Mouse (Mus musculus) intestine, embryonic 14.5 days (tissue): ENCODE data around the gene Ctdsp2. TPM values are rescaled to one million over a fixed set of nuclear protein-coding genes. Genes with fewer than 3 reads are reported as not detected.
A peak's percentile ranks its signal among the peaks of the same experiment; 100 is the strongest.

Experiments
- ATAC-seq: fragments of 200-750 bp; cut with Nextera tagmentation; replicated peaks from 2 replicates; pipeline ENCODE4 v1.8.0; 2017; ENCODE audit warnings: low read depth, moderate number of reproducible peaks, moderate TSS enrichment, moderate library complexity; ENCODE audit not compliant: low FRiP score, low TSS enrichment
- DNase-seq: peaks from one replicate; pipeline ENCODE4 v3.0.0-alpha.2; 2018; ENCODE audit warnings: low spot score
- H3K27ac ChIP-seq: fragments of 300-500 bp; sonication (generic); 2 replicates; pipeline ENCODE4 v1.5.1; 2014; ENCODE audit warnings: low read depth, mild to moderate bottlenecking, control low read depth
- H3K27me3 ChIP-seq: fragments of 300-500 bp; sonication (generic); replicated peaks from 2 replicates; pipeline ENCODE4 v1.6.1; 2014; ENCODE audit warnings: low read length, control low read depth; ENCODE audit not compliant: control insufficient read depth, insufficient read depth
- H3K36me3 ChIP-seq: fragments of 300-500 bp; sonication (generic); 2 replicates; pipeline ENCODE4 v1.6.1; 2014; ENCODE audit warnings: low read length, control low read depth; ENCODE audit not compliant: control insufficient read depth, insufficient read depth
- H3K4me1 ChIP-seq: fragments of 300-500 bp; sonication (generic); replicated peaks from 2 replicates; pipeline ENCODE4 v1.6.1; 2014; ENCODE audit warnings: low read length, control low read depth, mixed read lengths; ENCODE audit not compliant: control insufficient read depth, insufficient read depth
- H3K4me2 ChIP-seq: fragments of 300-500 bp; sonication (generic); 2 replicates; pipeline ENCODE4 v1.6.1; 2014; ENCODE audit warnings: low read length
- H3K4me3 ChIP-seq: fragments of 300-500 bp; sonication (generic); 2 replicates; pipeline ENCODE4 v1.5.1; 2014; ENCODE audit warnings: low read depth, low read length, control low read depth, mixed read lengths
- H3K9ac ChIP-seq: fragments of 300-500 bp; sonication (generic); 2 replicates; pipeline ENCODE4 v1.6.1; 2014; ENCODE audit warnings: mild to moderate bottlenecking, low read length
- H3K9me3 ChIP-seq: fragments of 300-500 bp; sonication (generic); 2 replicates; pipeline ENCODE4 v1.6.1; 2016; ENCODE audit warnings: low read length, control low read depth; ENCODE audit not compliant: control insufficient read depth
- WGBS: fragments of 180-500 bp; shearing (Covaris S2); extraction: QIAGEN DNeasy Blood & Tissue Kit; methylation state at CpG from one replicate; pipeline ENCODE4 v1.1.7; 2014; 5-methylcytosine and 5-hydroxymethylcytosine counted together
- polyA plus RNA-seq: library from polyadenylated mRNA; unstranded; fragments of >200 nt; fragmentation: Nextera tagmentation; extraction: Ambion mirVana; gene quantifications from 2 replicates; pipeline ENCODE4 v1.2.1, GENCODE M21; 2014

Ctdsp2 gene
- polyA plus RNA-seq, 1 experiment from 2014 or later = 101 TPM

DNA sequence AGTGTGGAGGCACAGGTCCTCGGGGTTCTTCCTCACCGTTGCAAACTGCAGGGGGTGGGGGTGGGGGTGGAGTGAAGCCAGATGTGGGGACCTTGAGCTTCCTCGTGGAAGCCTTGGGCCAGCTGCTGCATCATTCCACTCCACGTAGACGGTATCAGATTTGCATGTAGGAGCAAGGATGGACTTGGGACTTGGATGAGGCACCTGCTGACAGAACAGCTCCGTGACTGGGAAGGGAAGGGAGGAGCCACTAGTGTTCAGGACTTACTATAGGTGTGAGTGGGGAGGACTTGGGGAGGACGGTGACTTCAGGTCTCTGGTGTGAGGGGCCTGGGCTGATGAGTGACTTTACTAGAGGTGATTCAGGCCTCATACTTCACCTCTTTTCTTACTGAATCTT is 5.5 kb upstream of the Ctdsp2 start:
- H3K27me3 ChIP-seq = no peaks in the 10 kb centered on the region
- 21% methylated on average over 7 of the region's 7 CpGs for WGBS
- H3K4me3 ChIP-seq = no peak overlapping the region
- no peak overlapping the region for H3K9ac ChIP-seq
- peak overlapping the region; percentile 87 for H3K27ac ChIP-seq
- no peak overlapping the region for H3K4me2 ChIP-seq
- H3K4me1 ChIP-seq = peaks cover 41% of the 10 kb centered on the region
- H3K36me3 ChIP-seq = no peaks in the 10 kb centered on the region
- no peak for DNase-seq
- 0 out of 2 replicates have a peak, but pooled peaks have one; percentile 21 for ATAC-seq
- no peaks in the 10 kb centered on the region for H3K9me3 ChIP-seq

DNA sequence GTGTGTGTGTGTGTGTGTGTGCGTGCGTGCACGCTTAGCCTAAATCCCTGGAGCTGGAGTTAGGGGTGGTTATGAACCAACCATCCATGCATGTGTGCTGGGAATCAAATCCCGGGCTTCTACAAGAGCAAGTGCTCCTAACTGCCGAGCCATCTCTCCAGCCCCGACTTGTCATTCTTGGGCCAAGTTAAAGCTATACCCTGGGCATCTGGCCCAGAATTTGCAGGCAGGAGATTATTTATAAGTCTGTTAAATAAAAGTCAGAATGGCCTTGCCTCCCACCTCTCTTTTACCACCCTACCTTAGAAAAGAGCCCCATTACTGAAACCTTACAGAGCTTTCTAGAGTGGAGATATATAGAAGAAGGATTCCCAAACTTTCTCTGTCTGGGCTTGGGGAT is 2.8 kb upstream of the Ctdsp2 start:
- ATAC-seq (no peak), DNase-seq (no peak)
- 74% methylated on average over 6 of the region's 6 CpGs for WGBS
- H3K4me3 ChIP-seq = no peak overlapping the region
- H3K27me3 ChIP-seq = no peaks in the 10 kb centered on the region
- H3K36me3 ChIP-seq = no peaks in the 10 kb centered on the region
- no peaks in the 10 kb centered on the region for H3K9me3 ChIP-seq
- H3K4me1 ChIP-seq = peaks cover 40% of the 10 kb centered on the region
- H3K4me2 ChIP-seq = no peak overlapping the region
- no peak overlapping the region for H3K27ac ChIP-seq
- no peak overlapping the region for H3K9ac ChIP-seq

DNA sequence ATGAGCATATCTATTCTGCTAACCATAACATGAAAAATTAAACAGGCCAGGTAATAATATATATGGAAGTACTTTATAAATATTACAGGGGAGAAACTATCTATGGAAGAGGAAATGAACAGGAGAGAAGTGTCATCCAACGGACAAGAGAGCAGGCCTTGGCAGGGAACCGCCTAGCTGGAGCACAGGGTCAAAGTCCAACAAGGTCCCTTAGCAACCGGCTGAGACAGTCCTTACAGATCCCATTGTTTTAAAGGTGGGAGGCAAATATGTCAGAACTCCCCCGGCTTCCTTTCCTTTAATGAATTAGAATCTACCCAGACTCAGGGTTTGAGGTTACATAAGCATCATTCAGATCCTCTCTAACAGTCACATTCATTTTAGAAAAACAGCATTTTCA is 1.4 kb upstream of the Ctdsp2 start:
- no peak overlapping the region for H3K4me3 ChIP-seq
- peaks cover 41% of the 10 kb centered on the region for H3K4me1 ChIP-seq
- H3K27me3 ChIP-seq = no peaks in the 10 kb centered on the region
- no peaks in the 10 kb centered on the region for H3K9me3 ChIP-seq
- peak overlapping the region; percentile 22; the same call in 1 of the 2 replicates for H3K27ac ChIP-seq
- no peak overlapping the region for H3K9ac ChIP-seq
- ATAC-seq = no peak
- H3K4me2 ChIP-seq = peak overlapping the region; percentile 15
- DNase-seq = no peak
- WGBS = 57% methylated on average over 4 of the region's 4 CpGs
- peaks cover 5% of the 10 kb centered on the region; the same call in 1 of the 2 replicates for H3K36me3 ChIP-seq

DNA sequence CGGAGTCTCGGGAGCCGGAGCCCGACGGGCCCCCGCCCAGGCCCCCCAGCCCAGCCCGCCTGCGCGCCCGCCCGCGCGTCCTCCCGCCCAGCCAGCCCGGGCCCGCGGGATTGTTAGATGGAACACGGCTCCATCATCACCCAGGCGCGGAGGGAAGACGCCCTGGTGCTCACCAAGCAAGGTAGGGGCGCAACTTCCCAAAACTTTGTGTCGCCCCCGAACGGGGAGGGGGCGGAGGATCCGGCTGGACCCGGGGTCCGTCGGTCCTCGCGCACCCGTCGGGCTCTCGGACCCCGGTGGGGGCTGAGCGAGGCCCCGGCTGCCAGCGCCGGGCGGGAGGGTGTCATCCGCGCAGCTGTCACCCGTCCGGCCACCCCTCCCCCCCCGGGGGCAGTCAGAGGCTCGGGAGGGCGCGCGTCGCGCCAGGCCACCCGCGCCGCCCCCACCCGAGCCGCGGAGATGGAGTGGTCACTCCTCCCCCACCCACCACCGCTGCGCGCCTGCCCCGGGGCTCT is 661 bp downstream of the Ctdsp2 start:
- Histone ChIP-seq H3K4me3 (peak overlapping the region; percentile 95), H3K36me3 (peaks cover 9% of the 10 kb centered on the region; the same call in 1 of the 2 replicates), H3K4me1 (peaks cover 52% of the 10 kb centered on the region), H3K4me2 (peak overlapping the region; percentile 95), H3K9ac (peak overlapping the region; percentile 97), H3K27me3 (no peaks in the 10 kb centered on the region), H3K27ac (peak overlapping the region; percentile 100), H3K9me3 (no peaks in the 10 kb centered on the region)
- peak; percentile 24 for ATAC-seq
- DNase-seq = no peak
- 0% methylated on average over 45 of the region's 62 CpGs for WGBS

DNA sequence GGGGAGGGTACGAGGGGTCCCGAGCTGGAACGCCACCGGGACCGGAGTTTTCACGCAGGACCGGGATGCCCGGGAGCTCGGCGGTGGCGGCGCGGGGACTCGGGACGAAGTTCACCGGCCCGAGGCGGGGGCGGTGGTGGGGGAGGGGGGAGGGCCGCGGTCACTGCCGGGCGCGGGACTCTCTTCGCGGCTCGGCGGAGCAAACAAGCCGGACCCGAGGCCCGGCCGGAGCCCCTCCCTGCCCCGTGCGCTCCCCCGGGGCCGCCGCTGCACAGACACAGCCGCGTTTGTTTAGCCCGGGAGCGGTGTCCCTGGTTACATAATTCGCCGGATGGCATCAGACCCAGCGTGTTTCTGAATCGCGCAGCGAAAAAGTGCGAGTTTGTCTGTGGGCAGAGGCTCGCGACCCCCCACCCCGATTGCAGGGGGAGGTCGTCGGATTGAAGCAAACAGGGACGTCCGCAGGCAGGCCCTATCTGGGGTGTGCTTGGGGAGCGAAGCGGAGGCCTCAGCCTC is 1.2 kb downstream of the Ctdsp2 start:
- Histone ChIP-seq H3K9ac (peak overlapping the region; percentile 97), H3K27ac (peak overlapping the region; percentile 100), H3K4me3 (peak overlapping the region; percentile 95), H3K9me3 (no peaks in the 10 kb centered on the region), H3K4me2 (peak overlapping the region; percentile 95), H3K36me3 (peaks cover 9% of the 10 kb centered on the region; the same call in 1 of the 2 replicates), H3K27me3 (no peaks in the 10 kb centered on the region), H3K4me1 (peaks cover 57% of the 10 kb centered on the region)
- DNase-seq = no peak
- no peak for ATAC-seq
- WGBS = under 1% methylated on average over 39 of the region's 57 CpGs

DNA sequence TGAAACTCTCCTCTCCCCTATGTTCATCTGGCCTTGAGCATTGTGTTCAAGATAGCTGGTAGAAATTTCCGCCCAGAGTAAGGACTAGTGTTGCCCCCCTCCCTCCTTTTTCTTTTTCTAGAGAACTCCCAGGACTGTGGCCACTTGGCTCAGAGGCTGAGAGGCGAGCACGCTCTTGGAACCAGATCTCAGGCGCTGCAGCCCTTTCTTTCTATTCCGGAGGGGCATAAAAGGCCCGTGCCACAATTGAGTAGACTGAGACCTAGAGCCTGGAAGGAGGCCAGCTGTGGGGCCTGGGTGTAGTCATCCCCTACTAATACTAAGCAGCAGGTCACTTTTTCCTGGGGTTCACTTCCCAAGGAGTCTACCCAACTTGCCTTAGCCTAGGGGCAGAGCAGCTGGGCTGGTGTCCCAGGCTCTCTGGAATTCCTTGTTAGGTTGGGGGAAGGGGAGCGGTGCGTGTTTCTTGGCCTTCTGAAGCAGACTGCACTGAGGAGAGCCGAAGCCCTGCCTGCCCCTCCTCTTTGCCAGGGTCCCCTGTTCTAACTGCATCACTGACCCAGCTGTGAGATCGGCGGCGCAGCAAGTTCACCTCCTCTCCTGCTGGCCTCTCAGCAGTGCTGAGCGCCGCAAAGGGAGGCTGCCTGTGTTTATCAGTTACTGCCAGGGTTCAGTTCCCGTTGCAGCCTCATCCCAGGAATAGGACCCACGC is 1.9 kb downstream of the Ctdsp2 start:
- no peak for DNase-seq

DNA sequence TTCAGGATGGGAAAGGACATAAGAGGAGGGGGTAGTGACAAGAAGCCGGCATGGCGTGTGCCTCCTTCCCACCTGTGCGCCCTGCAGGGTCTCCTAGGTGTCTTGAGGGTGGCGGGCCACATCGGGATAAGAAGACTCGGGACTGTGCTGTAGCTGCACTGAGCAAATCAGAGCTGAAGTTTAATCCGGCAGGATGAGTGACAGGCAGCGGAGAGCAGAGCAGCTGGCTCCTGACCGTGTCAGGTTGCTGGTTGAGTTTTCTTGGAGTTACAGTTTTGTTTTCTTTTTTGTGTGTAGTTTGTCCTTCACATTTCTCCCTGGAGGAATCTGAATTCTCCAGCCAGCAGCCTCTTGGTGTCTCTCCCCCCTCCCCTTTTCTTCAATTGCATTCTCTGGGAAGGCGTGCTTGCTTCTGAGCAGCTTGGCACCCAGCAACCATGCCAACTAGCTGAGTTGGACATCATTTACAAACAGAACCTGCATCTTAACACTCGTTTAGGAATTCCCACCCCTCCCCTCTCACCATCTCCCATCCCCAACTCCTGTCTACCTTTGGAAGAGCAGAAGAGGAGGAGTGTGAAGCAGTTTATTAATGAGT is 2.5 kb downstream of the Ctdsp2 start:
- H3K4me3 ChIP-seq = peak overlapping the region; percentile 95
- H3K4me1 ChIP-seq = peaks cover 70% of the 10 kb centered on the region
- peak overlapping the region; percentile 97 for H3K9ac ChIP-seq
- 6% methylated on average over 11 of the region's 11 CpGs for WGBS
- peak overlapping the region; percentile 95 for H3K4me2 ChIP-seq
- H3K36me3 ChIP-seq = peaks cover 9% of the 10 kb centered on the region; the same call in 1 of the 2 replicates
- ATAC-seq (no peak), DNase-seq (no peak)
- H3K27me3 ChIP-seq = no peaks in the 10 kb centered on the region
- H3K9me3 ChIP-seq = no peaks in the 10 kb centered on the region
- peak overlapping the region; percentile 100 for H3K27ac ChIP-seq

More for the DNA sequence above, 1.9 kb downstream of the Ctdsp2 start:
- peak overlapping the region; percentile 97 for H3K9ac ChIP-seq
- 1% methylated on average over 16 of the region's 16 CpGs for WGBS
- peaks cover 9% of the 10 kb centered on the region; the same call in 1 of the 2 replicates for H3K36me3 ChIP-seq
- no peak for ATAC-seq
- H3K4me2 ChIP-seq = peak overlapping the region; percentile 95
- peak overlapping the region; percentile 100 for H3K27ac ChIP-seq
- no peaks in the 10 kb centered on the region for H3K27me3 ChIP-seq
- peak overlapping the region; percentile 95 for H3K4me3 ChIP-seq
- H3K9me3 ChIP-seq = no peaks in the 10 kb centered on the region
- H3K4me1 ChIP-seq = peaks cover 64% of the 10 kb centered on the region

DNA sequence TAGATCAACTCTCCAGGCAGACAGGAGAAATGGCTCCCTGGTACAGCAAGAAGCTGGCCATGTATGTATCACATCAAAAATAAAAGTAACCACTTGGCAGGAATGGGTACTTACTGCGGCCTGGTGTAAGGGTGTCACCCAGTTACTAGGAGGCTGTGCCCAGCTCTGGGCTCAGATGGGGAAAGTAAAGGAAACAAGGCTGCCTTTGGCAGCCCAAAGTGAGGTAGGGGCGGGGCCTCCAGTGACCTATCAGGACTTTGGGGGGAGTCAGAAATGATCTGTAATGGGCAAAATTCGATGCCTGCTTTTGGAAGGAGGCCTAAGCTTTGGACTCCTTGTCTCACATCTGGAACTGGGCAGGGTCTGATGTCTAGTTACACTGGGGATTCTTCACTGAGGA is 3.2 kb downstream of the Ctdsp2 start:
- no peak overlapping the region for H3K27ac ChIP-seq
- no peaks in the 10 kb centered on the region for H3K27me3 ChIP-seq
- H3K9ac ChIP-seq = no peak overlapping the region
- DNase-seq (no peak), ATAC-seq (no peak)
- H3K9me3 ChIP-seq = no peaks in the 10 kb centered on the region
- peak overlapping the region; percentile 95 for H3K4me3 ChIP-seq
- H3K36me3 ChIP-seq = peaks cover 9% of the 10 kb centered on the region; the same call in 1 of the 2 replicates
- peaks cover 73% of the 10 kb centered on the region for H3K4me1 ChIP-seq
- WGBS = 48% methylated on average over 3 of the region's 3 CpGs
- peak overlapping the region; percentile 95 for H3K4me2 ChIP-seq
